Mouse (Mus musculus): ENCODE results near the gene Gpr137. TPM values are rescaled to one million over a fixed set of nuclear protein-coding genes. Genes with fewer than 3 reads are reported as not detected.

The Gpr137 gene
- polyA plus RNA-seq, 1 experiment from 2014 or later = 10.2 TPM

DNA sequence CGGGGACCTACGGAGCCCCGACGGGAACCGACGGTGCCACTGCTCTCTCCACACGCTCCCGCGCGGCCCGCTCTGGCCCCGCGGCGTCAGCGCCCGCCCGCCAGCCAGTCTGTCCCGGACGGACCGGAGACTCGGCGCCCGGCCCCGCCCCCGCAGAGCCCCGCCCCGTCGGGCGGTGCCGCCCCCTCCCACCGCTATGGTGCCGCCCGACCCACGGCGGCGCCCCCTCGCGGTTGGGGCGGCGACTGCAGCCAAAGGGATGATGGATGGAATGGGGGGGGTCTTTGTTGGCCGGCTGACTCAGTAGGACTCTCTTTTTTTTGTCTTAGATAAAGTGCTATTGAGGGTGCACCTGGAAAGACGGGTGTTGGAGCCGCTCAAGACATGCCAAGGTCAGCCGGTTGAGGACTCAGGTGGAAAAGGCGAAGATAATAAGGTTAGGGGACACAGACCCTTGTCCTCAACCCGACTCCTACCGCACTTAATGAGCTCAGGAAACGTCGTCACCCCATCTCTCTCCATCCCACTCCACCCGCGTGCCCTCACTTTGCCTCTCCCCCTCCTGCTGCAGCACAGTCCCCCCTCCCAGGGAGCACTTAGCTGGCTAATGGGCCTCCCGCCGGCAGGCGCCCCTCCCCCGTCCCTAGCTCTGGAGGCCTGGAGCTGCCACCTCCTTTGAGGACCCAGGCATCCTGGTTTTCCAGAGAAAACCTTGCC lies 27.5 kb upstream of the Gpr137 start:
- H3K27me3 ChIP-seq (ENCODE audit: insufficient read depth, low read length) = no peaks in the 10 kb centered on the region
- WGBS (ENCODE audit: insufficient replicate concordance) = 1% methylated on average over 44 of the region's 55 CpGs
- ATAC-seq = peak; percentile 75
- peak overlapping the region; percentile 62 for H3K4me3 ChIP-seq (ENCODE audit: low read depth, low read length)
- H3K9me3 ChIP-seq (ENCODE audit: low read length) = no peaks in the 10 kb centered on the region
- peaks cover 9% of the 10 kb centered on the region for H3K36me3 ChIP-seq (replicated peaks; ENCODE audit: insufficient read depth, low read length)
- peak; percentile 89 for DNase-seq
- peaks cover 31% of the 10 kb centered on the region for H3K4me1 ChIP-seq (ENCODE audit: insufficient read depth)
- peak overlapping the region; percentile 80 for H3K4me2 ChIP-seq (ENCODE audit: low read depth, low read length)
- no peak overlapping the region for H3K27ac ChIP-seq (ENCODE audit: low read depth)
- TF ChIP-seq EP300 (IDR thresholded peaks at IDR 0.05; ENCODE audit: low read depth) (no peak), CTCF (IDR thresholded peaks at IDR 0.05; ENCODE audit: low read depth) (peak; percentile 79)
- peak overlapping the region; percentile 69 for H3K9ac ChIP-seq (replicated peaks)

DNA sequence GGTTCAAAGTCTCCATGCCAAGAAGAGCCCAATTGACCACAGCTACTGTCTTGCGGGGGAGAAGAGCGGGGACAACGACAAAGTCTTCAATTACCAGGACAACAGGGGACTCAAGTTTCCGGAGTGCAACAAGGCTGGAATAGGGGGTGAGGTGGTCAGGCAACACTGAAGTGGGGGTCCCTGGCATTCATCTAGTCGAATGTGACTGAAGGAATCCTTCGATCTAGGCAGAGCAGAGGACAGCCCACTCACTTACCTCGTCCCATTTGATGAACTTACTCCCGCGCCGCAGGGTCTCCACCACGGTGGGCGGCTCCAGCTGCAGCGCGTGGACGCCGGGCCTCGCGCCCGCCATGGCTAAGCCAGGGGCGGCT lies 27.0 kb upstream of the Gpr137 start:
- DNase-seq (no peak), ATAC-seq (no peak)
- under 1% methylated on average over 20 of the region's 20 CpGs for WGBS (ENCODE audit: insufficient replicate concordance)
- H3K4me1 ChIP-seq (ENCODE audit: insufficient read depth) = peaks cover 31% of the 10 kb centered on the region
- no peak overlapping the region for H3K27ac ChIP-seq (ENCODE audit: low read depth)
- no peak for TF ChIP-seq CTCF (IDR thresholded peaks at IDR 0.05; ENCODE audit: low read depth)
- TF ChIP-seq EP300 (IDR thresholded peaks at IDR 0.05; ENCODE audit: low read depth) = no peak
- peaks cover 14% of the 10 kb centered on the region for H3K36me3 ChIP-seq (replicated peaks; ENCODE audit: insufficient read depth, low read length)
- peak overlapping the region; percentile 62 for H3K4me3 ChIP-seq (ENCODE audit: low read depth, low read length)
- peak overlapping the region; percentile 80 for H3K4me2 ChIP-seq (ENCODE audit: low read depth, low read length)
- no peaks in the 10 kb centered on the region for H3K9me3 ChIP-seq (ENCODE audit: low read length)
- H3K9ac ChIP-seq (replicated peaks) = peak overlapping the region; percentile 69
- H3K27me3 ChIP-seq (ENCODE audit: insufficient read depth, low read length) = no peaks in the 10 kb centered on the region

DNA sequence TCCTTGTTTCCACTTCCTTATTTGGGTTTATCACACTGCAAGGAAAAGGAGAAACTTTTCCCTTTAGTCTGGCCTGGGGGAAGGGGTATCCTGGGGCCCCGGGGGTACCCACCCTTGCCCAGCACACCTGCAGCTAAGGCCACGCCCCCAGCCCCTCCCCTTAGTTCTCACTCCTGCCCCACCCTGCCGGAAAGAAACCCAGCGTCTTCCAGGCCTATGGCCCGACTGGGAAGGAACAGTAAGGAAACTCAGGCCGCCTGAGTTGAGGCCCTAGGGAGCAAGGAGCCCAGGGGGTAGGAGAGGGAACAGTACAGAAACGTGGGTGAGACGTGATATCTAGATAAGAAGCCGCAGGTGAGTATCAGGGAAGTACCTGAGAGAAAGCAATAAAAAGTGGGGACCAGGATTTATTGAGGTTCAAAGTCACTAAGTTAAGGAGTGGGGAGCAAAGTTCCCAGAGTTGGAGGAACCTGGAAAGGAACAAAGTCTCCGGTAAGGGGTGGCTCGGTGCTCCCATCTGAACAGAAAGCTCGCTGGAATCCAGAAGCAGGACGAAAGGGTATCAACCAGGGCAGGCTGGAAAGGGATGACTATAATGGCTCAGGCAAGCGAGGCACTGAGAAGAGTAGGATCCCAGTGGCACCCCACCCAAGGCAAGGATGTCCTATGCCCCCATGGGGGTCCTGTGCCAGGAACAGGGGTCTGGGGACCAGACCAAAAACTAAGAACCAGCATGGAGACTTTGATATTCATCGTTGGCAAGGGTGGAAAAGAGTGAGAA lies 26.4 kb upstream of the Gpr137 start:
- peaks cover 26% of the 10 kb centered on the region for H3K4me1 ChIP-seq (ENCODE audit: insufficient read depth)
- no peak overlapping the region for H3K27ac ChIP-seq (ENCODE audit: low read depth)
- peak overlapping the region; percentile 80 for H3K4me2 ChIP-seq (ENCODE audit: low read depth, low read length)
- TF ChIP-seq EP300 (IDR thresholded peaks at IDR 0.05; ENCODE audit: low read depth) = no peak
- TF ChIP-seq CTCF (IDR thresholded peaks at IDR 0.05; ENCODE audit: low read depth) = no peak
- no peak for ATAC-seq
- H3K36me3 ChIP-seq (replicated peaks; ENCODE audit: insufficient read depth, low read length) = peaks cover 15% of the 10 kb centered on the region
- WGBS (ENCODE audit: insufficient replicate concordance) = 10% methylated on average over 15 of the region's 15 CpGs
- DNase-seq = peak; percentile 52
- no peaks in the 10 kb centered on the region for H3K9me3 ChIP-seq (ENCODE audit: low read length)
- H3K4me3 ChIP-seq (ENCODE audit: low read depth, low read length) = peak overlapping the region; percentile 62
- H3K27me3 ChIP-seq (ENCODE audit: insufficient read depth, low read length) = no peaks in the 10 kb centered on the region
- peak overlapping the region; percentile 69 for H3K9ac ChIP-seq (replicated peaks)

DNA sequence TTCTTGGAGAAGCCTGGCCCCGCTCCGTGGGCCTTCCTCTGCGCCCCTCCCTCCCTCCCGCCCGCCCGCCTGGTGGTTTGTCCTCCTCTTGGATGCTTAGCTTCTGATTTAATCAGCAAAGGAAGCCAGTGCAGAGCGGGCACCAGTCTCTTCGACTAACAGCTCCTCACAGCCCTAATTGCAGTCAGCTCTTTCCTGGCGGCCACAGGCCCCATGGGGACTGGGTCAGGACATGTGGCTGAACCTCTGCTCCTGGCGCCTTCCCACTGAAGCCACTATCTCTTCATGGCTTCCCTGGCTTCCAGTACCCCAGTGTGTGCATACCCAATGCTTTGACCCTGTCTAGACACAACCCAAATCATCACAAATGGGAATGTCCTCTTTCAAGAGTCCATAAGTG lies 14.2 kb upstream of the Gpr137 start:
- no peak for ATAC-seq
- DNase-seq = no peak
- Histone ChIP-seq H3K4me1 (ENCODE audit: insufficient read depth) (peaks cover 12% of the 10 kb centered on the region), H3K27me3 (ENCODE audit: insufficient read depth, low read length) (no peaks in the 10 kb centered on the region), H3K4me2 (ENCODE audit: low read depth, low read length) (no peak overlapping the region), H3K4me3 (ENCODE audit: low read depth, low read length) (no peak overlapping the region), H3K9ac (replicated peaks) (no peak overlapping the region), H3K36me3 (replicated peaks; ENCODE audit: insufficient read depth, low read length) (peaks cover 30% of the 10 kb centered on the region), H3K27ac (ENCODE audit: low read depth) (no peak overlapping the region), H3K9me3 (ENCODE audit: low read length) (no peaks in the 10 kb centered on the region)
- TF ChIP-seq CTCF (IDR thresholded peaks at IDR 0.05; ENCODE audit: low read depth) (no peak), EP300 (IDR thresholded peaks at IDR 0.05; ENCODE audit: low read depth) (no peak)
- 84% methylated on average over 10 of the region's 10 CpGs for WGBS (ENCODE audit: insufficient replicate concordance)

DNA sequence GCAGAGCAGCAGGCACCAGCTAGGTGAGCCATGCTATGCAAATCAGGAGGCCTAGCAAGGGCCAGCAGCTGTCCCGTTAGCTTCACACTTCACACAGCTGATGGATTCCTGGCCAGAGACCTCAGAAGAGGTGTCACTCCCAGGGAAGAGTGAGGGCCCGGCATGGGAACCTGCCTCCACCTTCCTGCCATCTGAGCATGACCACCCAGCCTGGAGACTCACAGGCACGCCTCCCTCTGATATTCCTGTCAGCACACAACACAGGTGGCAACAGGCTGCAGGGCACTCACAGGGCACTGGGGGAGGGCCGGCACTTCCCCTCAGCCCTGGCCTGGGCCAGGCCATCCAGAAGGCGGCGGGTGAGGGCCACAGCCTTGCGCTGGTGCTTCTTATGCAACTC lies 13.1 kb upstream of the Gpr137 start:
- Histone ChIP-seq H3K9ac (replicated peaks) (no peak overlapping the region), H3K27ac (ENCODE audit: low read depth) (no peak overlapping the region), H3K36me3 (replicated peaks; ENCODE audit: insufficient read depth, low read length) (peaks cover 30% of the 10 kb centered on the region), H3K4me1 (ENCODE audit: insufficient read depth) (peaks cover 16% of the 10 kb centered on the region), H3K9me3 (ENCODE audit: low read length) (no peaks in the 10 kb centered on the region), H3K4me2 (ENCODE audit: low read depth, low read length) (no peak overlapping the region), H3K27me3 (ENCODE audit: insufficient read depth, low read length) (no peaks in the 10 kb centered on the region), H3K4me3 (ENCODE audit: low read depth, low read length) (no peak overlapping the region)
- DNase-seq (peak; percentile 31), ATAC-seq (no peak)
- TF ChIP-seq EP300 (IDR thresholded peaks at IDR 0.05; ENCODE audit: low read depth) = no peak
- TF ChIP-seq CTCF (IDR thresholded peaks at IDR 0.05; ENCODE audit: low read depth) = peak; percentile 7; the same call in 1 of the 2 replicates
- 78% methylated on average over 6 of the region's 7 CpGs for WGBS (ENCODE audit: insufficient replicate concordance)

DNA sequence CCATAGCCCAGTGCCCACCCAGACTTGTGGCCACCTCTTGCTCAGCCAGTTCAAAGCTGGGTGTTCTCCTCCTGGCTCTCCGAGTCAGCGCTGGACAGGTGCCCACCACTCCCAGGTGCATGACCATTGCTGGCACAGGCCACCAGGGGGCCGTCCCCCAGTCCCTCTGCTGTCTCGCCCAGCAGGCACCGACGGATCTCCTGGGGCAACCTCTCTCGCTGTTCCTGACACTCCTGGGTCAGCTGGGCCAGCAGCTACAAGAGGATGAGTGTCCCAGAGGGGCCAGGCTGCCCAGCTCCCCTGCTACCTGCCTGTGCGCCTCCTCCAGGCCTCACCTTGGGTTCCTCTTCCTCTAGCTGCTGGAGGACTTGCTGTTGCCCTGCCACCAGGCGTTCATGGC lies 11.8 kb upstream of the Gpr137 start:
- Histone ChIP-seq H3K27ac (ENCODE audit: low read depth) (no peak overlapping the region), H3K27me3 (ENCODE audit: insufficient read depth, low read length) (no peaks in the 10 kb centered on the region), H3K36me3 (replicated peaks; ENCODE audit: insufficient read depth, low read length) (peaks cover 21% of the 10 kb centered on the region), H3K9me3 (ENCODE audit: low read length) (no peaks in the 10 kb centered on the region), H3K4me3 (ENCODE audit: low read depth, low read length) (no peak overlapping the region), H3K4me1 (ENCODE audit: insufficient read depth) (peaks cover 21% of the 10 kb centered on the region), H3K4me2 (ENCODE audit: low read depth, low read length) (no peak overlapping the region), H3K9ac (replicated peaks) (no peak overlapping the region)
- TF ChIP-seq EP300 (IDR thresholded peaks at IDR 0.05; ENCODE audit: low read depth) = no peak
- peak; percentile 68 for TF ChIP-seq CTCF (IDR thresholded peaks at IDR 0.05; ENCODE audit: low read depth)
- ATAC-seq (no peak), DNase-seq (peak; percentile 58)
- 76% methylated on average over 9 of the region's 9 CpGs for WGBS (ENCODE audit: insufficient replicate concordance)
